Mouse (Mus musculus) effector memory CD4-positive, alpha-beta T cell, adult 7 months (primary cell): ENCODE data around the gene Mgam. TPM values are rescaled to one million over a fixed set of nuclear protein-coding genes. Genes with fewer than 3 reads are reported as not detected.

ENCODE experiments used
- polyA plus RNA-seq: library from polyadenylated mRNA; unstranded; fragments of 100-300 nt; shearing (Covaris generic); gene quantifications from one replicate; pipeline ENCODE4 v1.2.1, GENCODE M21; 2017

Mgam gene
- 0.10 TPM for polyA plus RNA-seq

DNA sequence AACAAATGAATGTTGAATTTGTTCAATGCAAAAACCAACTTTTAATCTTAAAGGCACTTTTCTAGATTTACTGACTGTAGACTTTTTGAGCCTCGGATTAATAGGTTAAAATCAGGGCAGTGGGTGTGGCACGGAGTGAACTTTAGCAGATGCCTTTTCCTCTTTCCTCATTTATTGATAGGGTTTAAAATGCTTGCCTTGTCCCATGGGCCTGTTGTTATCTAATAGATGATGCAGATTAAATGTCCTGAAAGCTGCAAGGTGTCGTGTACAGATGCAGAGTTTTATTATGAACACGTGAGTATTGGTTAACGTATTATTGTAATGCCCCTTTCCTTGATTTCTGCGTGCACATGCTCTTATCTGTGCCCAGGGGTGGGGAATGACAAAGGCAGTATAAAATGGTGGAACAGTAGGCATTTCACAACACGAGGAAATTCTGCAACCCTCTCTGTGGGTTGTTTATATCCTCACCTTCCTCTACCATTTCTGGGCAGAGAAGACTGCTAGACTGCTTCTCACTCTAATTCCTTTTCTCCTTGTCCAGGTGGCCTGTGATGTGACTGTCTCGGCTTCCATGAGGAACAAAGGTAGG, at the start of gene Mgam:
TSS of gene Mgam (plus strand) at position 426 of the 595 bp plus-strand sequence.

DNA sequence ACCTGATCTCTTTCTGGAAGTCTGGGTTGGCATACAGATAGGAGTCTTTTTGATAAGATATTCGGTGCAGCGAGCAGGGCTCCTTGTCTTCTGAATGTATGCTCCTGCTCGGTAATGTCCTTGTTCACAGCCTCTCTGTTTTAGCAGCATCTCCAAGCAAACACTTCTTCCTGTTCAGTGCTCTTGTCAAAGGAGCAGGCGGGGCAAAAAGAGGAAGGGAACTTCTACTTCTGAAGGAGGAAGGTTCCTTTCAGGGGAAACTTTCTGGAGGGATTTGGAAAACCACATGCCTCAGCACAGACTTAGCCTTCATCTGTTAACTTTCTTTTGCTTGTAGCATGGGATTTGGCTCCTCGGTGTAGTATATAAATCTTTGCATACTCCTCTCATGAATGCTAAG, 43.0 kb upstream of the Mgam start, which contains the start of gene Clec5a:
TSS of gene Clec5a (minus strand) at position 177 of the 400 bp plus-strand sequence.

DNA sequence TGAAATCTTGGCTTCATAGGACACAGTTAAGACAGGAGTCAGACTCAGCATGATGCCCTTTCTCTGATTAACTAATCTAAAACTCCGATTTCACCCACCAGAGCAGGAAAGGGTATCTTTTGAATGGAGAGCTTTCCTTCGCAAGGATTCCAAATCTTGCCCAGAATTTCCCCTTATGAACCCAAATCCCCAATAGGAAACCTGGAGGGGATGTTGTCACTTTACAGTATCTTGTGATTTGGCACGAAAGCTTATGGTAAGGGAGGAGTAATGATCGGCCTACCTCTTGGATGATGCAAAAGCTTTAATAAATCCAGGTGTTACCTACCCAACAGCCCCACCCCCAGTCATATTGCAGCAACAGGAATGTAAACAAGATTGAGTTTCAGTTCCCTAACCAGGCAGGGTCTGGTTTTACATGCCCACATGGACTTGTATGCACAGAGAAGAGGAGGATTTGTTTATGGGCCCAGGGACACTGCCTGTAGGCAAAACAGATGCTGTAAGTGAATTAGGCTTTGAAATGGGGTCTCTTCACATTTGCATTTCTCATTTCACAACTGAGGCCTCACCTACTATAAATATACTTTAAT, 15.3 kb upstream of the Mgam start, which contains the start of gene Tas2r138:
TSS of gene Tas2r138 (minus strand) at position 51 of the 593 bp plus-strand sequence.

Other genes with a start within 250 kb of the Mgam start
- gene E330009J07Rik, start 192.7 kb upstream of the Mgam start, polyA plus RNA-seq, result 20.2 TPM
- gene Wee2, start 189.7 kb upstream of the Mgam start, polyA plus RNA-seq, result not detected
- gene Ssbp1, start 157.5 kb upstream of the Mgam start, polyA plus RNA-seq, result 68.2 TPM
- gene Tas2r137, start 137.6 kb upstream of the Mgam start, polyA plus RNA-seq, result not detected
- not detected for gene Tas2r108, start 135.3 kb upstream of the Mgam start, polyA plus RNA-seq
- gene Prss37, start 109.3 kb upstream of the Mgam start, polyA plus RNA-seq, result not detected
- not detected for gene Olfr461, start 73.8 kb upstream of the Mgam start, polyA plus RNA-seq
- 0.29 TPM for gene Olfr460, start 59.3 kb upstream of the Mgam start, polyA plus RNA-seq
- not detected for gene Clec5a, start 43.0 kb upstream of the Mgam start, polyA plus RNA-seq
- not detected for gene Tas2r138, start 15.5 kb upstream of the Mgam start, polyA plus RNA-seq